Mouse (Mus musculus) inflammation-experienced regulatory T-cells, adult 6 months (primary cell): ENCODE measurements around the gene Sema6b. TPM values are rescaled to one million over a fixed set of nuclear protein-coding genes. Genes with fewer than 3 reads are reported as not detected.
"Not testable (repeated sequence)": the region's sequence is repeated elsewhere in the genome, so short reads cannot be mapped to it uniquely, and the experiment has no call there.

Experiments
- ATAC-seq: one replicate; pipeline ENCODE4 v1.8.0; 2017
- polyA plus RNA-seq, 3 experiments: library from polyadenylated mRNA; unstranded; fragments of 100-300 nt; shearing (Covaris generic); gene quantifications; one replicate each; pipeline ENCODE4 v1.2.1; 2017

The Sema6b gene
- polyA plus RNA-seq, 3 experiments from 2014 or later = 0.13 TPM; not detected in 2

- no peak for ATAC-seq
These were observed 60.2 kb downstream of the Sema6b start for GRCm38 (mm10) chr17:56079921-56080320.

GRCm38 (mm10) chr17:56078880-56079795 is 61.0 kb downstream of the Sema6b start, which contains the start of gene Hdgfl2:
Hdgfl2 (plus strand) TSS chr17:56079634.
- peak; percentile 79 for ATAC-seq

DNA sequence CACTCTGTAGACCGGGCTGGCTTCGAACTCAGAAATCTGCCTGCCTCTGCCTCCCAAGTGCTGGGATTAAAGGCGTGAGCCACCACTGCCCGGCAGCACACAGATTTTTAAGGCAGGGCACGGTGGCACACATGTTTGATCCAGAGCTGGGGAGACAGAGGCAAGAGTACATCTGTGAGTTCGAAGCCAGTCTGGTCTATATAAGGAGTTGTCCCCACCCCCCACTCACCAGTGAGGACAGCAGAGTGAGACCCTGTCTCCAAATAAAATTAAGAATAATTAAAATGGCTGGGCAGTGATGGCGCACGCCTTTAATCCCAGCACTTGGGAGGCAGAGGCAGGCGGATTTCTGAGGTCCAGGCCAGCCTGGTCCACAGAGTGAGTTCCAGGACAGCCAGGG is 61.8 kb downstream of the Sema6b start:
- not testable (repeated sequence) for ATAC-seq

- no peak for ATAC-seq
These were observed 62.6 kb downstream of the Sema6b start for GRCm38 (mm10) chr17:56077523-56077922.

GRCm38 (mm10) chr17:56074827-56075208 is 65.3 kb downstream of the Sema6b start, which contains the start of gene Ubxn6:
Ubxn6 (minus strand) TSS chr17:56075028.
- ATAC-seq = peak; percentile 55

DNA sequence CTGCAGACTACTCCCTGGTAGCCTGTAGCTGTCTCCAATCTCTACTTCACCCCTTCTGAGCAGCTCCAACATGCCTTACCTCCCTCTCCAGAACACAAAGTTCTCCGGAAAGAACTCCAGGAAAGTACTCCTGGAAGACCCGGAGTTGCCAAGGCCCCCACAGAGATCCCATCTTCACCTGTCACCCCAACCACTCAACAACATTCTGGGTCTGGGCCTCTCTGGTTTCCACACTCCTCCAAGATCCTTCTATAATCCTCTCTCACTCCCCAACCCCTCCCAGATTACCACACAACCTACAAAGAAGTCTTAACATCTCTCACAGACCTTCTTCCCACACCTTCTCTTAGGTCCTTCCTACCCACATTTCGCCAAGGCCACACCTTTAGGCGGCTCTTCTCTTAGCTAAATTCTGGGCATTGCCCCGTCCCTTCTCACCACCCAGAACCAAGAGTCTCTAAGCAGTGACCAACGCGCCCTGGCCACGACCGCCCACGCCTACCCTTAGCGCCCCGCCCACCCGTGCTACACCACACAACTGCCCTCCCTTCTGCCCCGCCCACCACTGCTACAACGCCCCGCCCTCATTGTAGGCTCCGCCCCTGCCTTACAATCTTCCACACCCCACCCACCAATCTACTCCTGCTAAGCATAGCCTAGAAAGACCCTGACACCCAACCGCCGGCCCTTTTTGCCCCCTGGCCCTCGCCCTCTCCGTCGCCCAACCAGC is 65.9 kb downstream of the Sema6b start:
- no peak for ATAC-seq

Other genes starting within 250 kb of the Sema6b start
- 10 to 100 TPM; 26.9 to 35.6 (median 29.1) TPM for gene Zfp959, start 248.2 kb downstream of the Sema6b start, polyA plus RNA-seq
- gene Zfp119b, start 190.8 kb downstream of the Sema6b start, polyA plus RNA-seq = 10 to 100 TPM in 2 of 3 experiments, 1 to 10 TPM in 1; 8.1 to 20.3 (median 17.7) TPM
- 10 to 100 TPM; 50.3 to 70.8 (median 50.4) TPM for gene Ebi3, start 187.7 kb downstream of the Sema6b start, polyA plus RNA-seq
- gene Yju2, start 181.2 kb downstream of the Sema6b start, polyA plus RNA-seq = 10 to 100 TPM; 25.6 to 36.5 (median 33.0) TPM
- gene Shd, start 169.9 kb downstream of the Sema6b start, polyA plus RNA-seq = under 1 TPM in 1 of 3 experiments, not detected in 2; 0.40 TPM
- gene Fsd1, start 153.8 kb downstream of the Sema6b start, polyA plus RNA-seq = under 1 TPM in 1 of 3 experiments, not detected in 2; 0.98 TPM
- under 1 TPM in 1 of 3 experiments, not detected in 2; 0.30 TPM for gene Stap2, start 134.8 kb downstream of the Sema6b start, polyA plus RNA-seq
- gene Mpnd, start 134.6 kb downstream of the Sema6b start, polyA plus RNA-seq = 10 to 100 TPM in 2 of 3 experiments, 1 to 10 TPM in 1; 8.3 to 24.2 (median 17.4) TPM
- gene Sh3gl1, start 103.7 kb downstream of the Sema6b start, polyA plus RNA-seq = 10 to 100 TPM; 86.9 to 93.6 (median 91.6) TPM
- gene Chaf1a, start 99.9 kb downstream of the Sema6b start, polyA plus RNA-seq = 1 to 10 TPM in 2 of 3 experiments, under 1 TPM in 1; 0.63 to 3.6 (median 1.3) TPM
- gene Ubxn6, start 65.3 kb downstream of the Sema6b start, polyA plus RNA-seq = 10 to 100 TPM; 28.7 to 41.6 (median 34.2) TPM
- gene Hdgfl2, start 60.7 kb downstream of the Sema6b start, polyA plus RNA-seq = 10 to 100 TPM; 32.5 to 58.6 (median 40.3) TPM
- under 1 TPM in 1 of 3 experiments, not detected in 2; 0.09 TPM for gene Plin4, start 30.5 kb downstream of the Sema6b start, polyA plus RNA-seq
- gene Plin5, start 22.7 kb downstream of the Sema6b start, polyA plus RNA-seq = under 1 TPM in 1 of 3 experiments, not detected in 2; 0.16 TPM
- not detected for gene Lrg1, start 18.3 kb downstream of the Sema6b start, polyA plus RNA-seq
- 10 to 100 TPM; 29.8 to 39.7 (median 37.9) TPM for gene Tnfaip8l1, start 22.1 kb upstream of the Sema6b start, polyA plus RNA-seq
- gene Mydgf, start 43.6 kb upstream of the Sema6b start, polyA plus RNA-seq = 10 to 100 TPM; 53.3 to 65.6 (median 59.5) TPM
- 10 to 100 TPM; 13.6 to 17.5 (median 14.5) TPM for gene Dpp9, start 78.6 kb upstream of the Sema6b start, polyA plus RNA-seq
- gene Fem1a, start 116.5 kb upstream of the Sema6b start, polyA plus RNA-seq = 1 to 10 TPM; 4.9 to 6.2 (median 6.1) TPM
- gene Ticam1, start 136.4 kb upstream of the Sema6b start, polyA plus RNA-seq = 10 to 100 TPM in 1 of 3 experiments, 1 to 10 TPM in 2; 8.1 to 11.5 (median 8.7) TPM
- 10 to 100 TPM; 25.6 to 28.7 (median 25.6) TPM for gene Plin3, start 152.5 kb upstream of the Sema6b start, polyA plus RNA-seq
- not detected for gene Arrdc5, start 159.9 kb upstream of the Sema6b start, polyA plus RNA-seq
- gene Uhrf1, start 163.0 kb upstream of the Sema6b start, polyA plus RNA-seq = 10 to 100 TPM in 1 of 3 experiments, 1 to 10 TPM in 2; 7.1 to 60.4 (median 9.6) TPM
- 1 to 10 TPM; 3.2 to 8.4 (median 8.0) TPM for gene Kdm4b, start 185.7 kb upstream of the Sema6b start, polyA plus RNA-seq